Mouse (Mus musculus) erythroblast, embryonic 14.5 days (primary cell): Measurements from ENCODE around the gene Gstt2.

Experiments used
- GATA1 ChIP-seq: IDR thresholded peaks from 2 replicates; pipeline ENCODE4 v1.6.1; 2012; ENCODE audit warnings: low read length, inconsistent platforms, mixed read lengths
- TAL1 ChIP-seq: IDR thresholded peaks from 3 replicates; pipeline ENCODE4 v1.6.1; 2012; ENCODE audit warnings: low read length, inconsistent platforms, mixed read lengths

- TF ChIP-seq TAL1 (no peak), GATA1 (no peak)
These were observed 14.5 kb upstream of the Gstt2 start for GRCm38 (mm10) chr10:75851681-75852080.
